Mouse (Mus musculus) heart, adult 2 months (tissue): Measurements from ENCODE around the gene Tgfbr3.

Source experiments
- CTCF ChIP-seq: fragments of 200-600 bp; IDR thresholded peaks from 2 replicates; pipeline ENCODE4 v1.8.1; 2022; ENCODE audit warnings: antibody characterized with exemption, mild to moderate bottlenecking, moderate library complexity
- POLR2A ChIP-seq: fragments of 200-500 bp; IDR thresholded peaks from 2 replicates; pipeline ENCODE4 v1.6.1; 2011; ENCODE audit warnings: mild to moderate bottlenecking, low read depth, low read length, control low read depth; ENCODE audit not compliant: insufficient read depth

DNA sequence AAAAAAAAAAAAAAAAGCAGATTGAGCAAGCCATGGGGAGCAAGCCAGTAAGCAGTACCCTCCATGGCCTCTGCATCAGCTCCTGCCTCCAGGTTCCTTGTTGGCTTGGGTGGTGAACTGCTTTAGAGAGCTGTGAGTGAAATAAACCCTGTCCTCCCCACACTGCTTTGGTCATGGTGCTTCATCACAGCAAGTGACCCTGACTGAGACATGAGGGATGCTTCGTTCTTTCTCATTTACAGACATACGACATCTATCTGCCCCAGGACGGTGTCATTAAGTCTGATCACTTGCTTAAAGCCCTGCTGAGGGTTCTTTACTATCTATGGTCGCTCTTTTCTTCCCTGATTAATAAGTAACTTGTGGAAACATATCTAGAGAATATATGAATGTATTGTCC is 113.2 kb downstream of the Tgfbr3 start:
- TF ChIP-seq POLR2A (no peak), CTCF (no peak)
